Mouse (Mus musculus) ES-E14 (cell line): ENCODE results near the gene Cdc37.

ENCODE experiments used
- CHD2 ChIP-seq: IDR thresholded peaks from 2 replicates; pipeline ENCODE4 v1.6.1; 2014; ENCODE audit warnings: mild to moderate bottlenecking, low read depth, low read length, inconsistent platforms
- HCFC1 ChIP-seq: IDR thresholded peaks from 2 replicates; pipeline ENCODE4 v1.6.1; 2012; ENCODE audit warnings: low read length, inconsistent platforms, borderline replicate concordance; ENCODE audit not compliant: insufficient read depth
- MAFK ChIP-seq: IDR thresholded peaks from 2 replicates; pipeline ENCODE4 v1.6.1; 2014; ENCODE audit warnings: mild to moderate bottlenecking, low read depth, low read length, inconsistent platforms; ENCODE audit not compliant: insufficient read depth
- ZC3H11A ChIP-seq: IDR thresholded peaks from 2 replicates; pipeline ENCODE4 v1.6.1; 2012; ENCODE audit warnings: low read depth, mild to moderate bottlenecking, inconsistent platforms, low read length, borderline replicate concordance
- ZNF384 ChIP-seq: IDR thresholded peaks from 2 replicates; pipeline ENCODE4 v1.6.1; 2012; ENCODE audit warnings: low read depth, low read length, inconsistent platforms

DNA sequence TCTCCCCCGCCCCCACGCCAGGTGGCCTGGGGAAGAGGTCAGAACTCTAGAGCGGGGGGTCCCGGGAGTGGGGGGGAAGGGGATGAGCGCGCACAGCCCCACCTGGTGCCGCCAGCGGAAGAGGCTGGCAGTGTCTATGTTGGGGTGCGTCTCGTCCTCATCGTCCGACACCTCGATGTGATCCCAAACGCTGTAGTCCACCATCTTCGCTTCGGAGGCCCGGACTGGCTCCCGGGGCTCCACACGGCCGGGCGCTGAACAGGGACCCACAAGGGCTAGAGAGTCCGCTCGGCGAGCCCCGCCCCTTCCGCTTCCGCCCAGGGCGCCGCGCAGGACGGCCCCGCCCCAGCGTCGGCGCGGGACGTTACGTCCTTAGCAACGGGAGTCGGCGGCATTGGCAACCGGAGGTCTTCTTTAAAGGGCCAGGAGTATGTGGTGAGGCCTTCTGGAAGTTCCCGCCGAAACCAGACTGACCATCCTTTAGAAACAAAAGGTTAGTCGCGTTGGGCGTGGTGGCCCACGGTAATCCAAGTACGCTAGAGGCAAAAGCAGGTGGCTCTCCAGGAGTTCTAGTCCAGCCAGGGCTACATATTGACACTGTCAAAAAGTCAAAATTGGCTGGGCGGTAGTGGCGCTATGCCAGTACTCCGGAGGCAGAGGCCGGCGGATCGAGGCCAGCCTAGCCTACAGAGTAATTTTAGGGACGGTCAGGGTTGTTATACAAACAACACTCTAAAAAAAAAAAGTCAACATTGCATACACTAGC, at the start of gene Cdc37:
- no peak for TF ChIP-seq CHD2
- no peak for TF ChIP-seq ZC3H11A
- peak; percentile 81 for TF ChIP-seq HCFC1
- TF ChIP-seq MAFK: no peak
- TF ChIP-seq ZNF384: no peak
